Mouse (Mus musculus) limb, embryonic 13.5 days (tissue): Measurements from ENCODE around the gene Bcl2. TPM values are rescaled to one million over a fixed set of nuclear protein-coding genes. Genes with fewer than 3 reads are reported as not detected.
"Not testable (repeated sequence)": the region's sequence is repeated elsewhere in the genome, so short reads cannot be mapped to it uniquely, and the experiment has no call there.

ENCODE experiments used
- ATAC-seq: fragments of 200-750 bp; cut with Nextera tagmentation; 2 replicates; pipeline ENCODE4 v1.8.0; 2017; ENCODE audit warnings: low read depth, moderate number of reproducible peaks, moderate TSS enrichment; ENCODE audit not compliant: low FRiP score
- H3K27ac ChIP-seq: fragments of 300-500 bp; sonication (generic); 2 replicates; pipeline ENCODE4 v1.5.1; 2015; ENCODE audit warnings: inconsistent platforms, mild to moderate bottlenecking, moderate library complexity
- H3K27me3 ChIP-seq: fragments of 300-500 bp; sonication (generic); 2 replicates; pipeline ENCODE4 v1.6.1; 2015; ENCODE audit warnings: mild to moderate bottlenecking, inconsistent platforms
- H3K36me3 ChIP-seq: fragments of 300-500 bp; sonication (generic); 2 replicates; pipeline ENCODE4 v1.6.1; 2015; ENCODE audit warnings: inconsistent platforms, mild to moderate bottlenecking, moderate library complexity
- H3K4me1 ChIP-seq: fragments of 300-500 bp; sonication (generic); 2 replicates; pipeline ENCODE4 v1.6.1; 2015; ENCODE audit warnings: inconsistent platforms
- H3K4me2 ChIP-seq: fragments of 300-500 bp; sonication (generic); replicated peaks from 2 replicates; pipeline ENCODE4 v1.6.1; 2015; ENCODE audit warnings: inconsistent platforms, mild to moderate bottlenecking, moderate library complexity
- H3K4me3 ChIP-seq: fragments of 300-500 bp; sonication (generic); 2 replicates; pipeline ENCODE4 v1.5.1; 2015; ENCODE audit warnings: moderate library complexity, mild to moderate bottlenecking, inconsistent platforms
- H3K9ac ChIP-seq: fragments of 300-500 bp; sonication (generic); 2 replicates; pipeline ENCODE4 v1.6.1; 2015; ENCODE audit warnings: mild to moderate bottlenecking, inconsistent platforms
- H3K9me3 ChIP-seq: fragments of 300-500 bp; sonication (generic); 2 replicates; pipeline ENCODE4 v1.6.1; 2016; ENCODE audit warnings: inconsistent platforms
- WGBS: fragments of 180-500 bp; shearing (Covaris S2); methylation state at CpG from one replicate; pipeline ENCODE4 v1.1.7; 2015; 5-methylcytosine and 5-hydroxymethylcytosine counted together
- polyA plus RNA-seq: library from polyadenylated mRNA; unstranded; fragments of >200 nt; fragmentation: Nextera tagmentation; extraction: Ambion mirVana; gene quantifications from 2 replicates; pipeline ENCODE4 v1.2.1, GENCODE M21; 2015

The Bcl2 gene
- polyA plus RNA-seq, 1 experiment from 2014 or later, result 33.3 TPM

- Histone ChIP-seq H3K9me3 (no peaks in the 10 kb centered on the region), H3K9ac (no peak overlapping the region), H3K4me2 (no peak overlapping the region), H3K36me3 (no peaks in the 10 kb centered on the region), H3K4me1 (peaks cover 71% of the 10 kb centered on the region), H3K4me3 (no peak overlapping the region), H3K27ac (no peak overlapping the region), H3K27me3 (no peaks in the 10 kb centered on the region)
- ATAC-seq, result no peak
- 59% methylated on average over 7 of the region's 7 CpGs for WGBS
Measured at GRCm38 (mm10) chr1:106552856-106553255, 161.2 kb downstream of the Bcl2 start.

- Histone ChIP-seq H3K27me3 (no peaks in the 10 kb centered on the region), H3K9me3 (no peaks in the 10 kb centered on the region), H3K27ac (no peak overlapping the region), H3K4me2 (no peak overlapping the region), H3K9ac (no peak overlapping the region), H3K36me3 (no peaks in the 10 kb centered on the region), H3K4me1 (peaks cover 58% of the 10 kb centered on the region), H3K4me3 (no peak overlapping the region)
- 87% methylated on average over 3 of the region's 3 CpGs for WGBS
- ATAC-seq, result no peak
Measured at GRCm38 (mm10) chr1:106550580-106550979, 163.5 kb downstream of the Bcl2 start.

- WGBS, result 72% methylated on average over 5 of the region's 5 CpGs
- Histone ChIP-seq H3K4me2 (no peak overlapping the region), H3K36me3 (no peaks in the 10 kb centered on the region)
Measured at GRCm38 (mm10) chr1:106549025-106549424, 165.0 kb downstream of the Bcl2 start.

GRCm38 (mm10) chr1:106544817-106545612 lies 169.1 kb downstream of the Bcl2 start:
- Histone ChIP-seq H3K9me3 (no peaks in the 10 kb centered on the region), H3K27me3 (no peaks in the 10 kb centered on the region), H3K27ac (no peak overlapping the region), H3K9ac (no peak overlapping the region), H3K4me3 (no peak overlapping the region), H3K4me1 (peaks cover 28% of the 10 kb centered on the region), H3K4me2 (no peak overlapping the region), H3K36me3 (peaks cover 10% of the 10 kb centered on the region)
- 68% methylated on average over 6 of the region's 6 CpGs for WGBS
- 0 out of 2 replicates have a peak, but pooled peaks have one; percentile 8 for ATAC-seq

More at GRCm38 (mm10) chr1:106549025-106549424, 165.0 kb downstream of the Bcl2 start:
- Histone ChIP-seq H3K27me3 (no peaks in the 10 kb centered on the region), H3K9me3 (no peaks in the 10 kb centered on the region), H3K4me3 (no peak overlapping the region), H3K9ac (no peak overlapping the region), H3K4me1 (peaks cover 51% of the 10 kb centered on the region), H3K27ac (peak overlapping the region; percentile 23; the same call in 1 of the 2 replicates)
- no peak for ATAC-seq

GRCm38 (mm10) chr1:106542731-106543130 lies 171.3 kb downstream of the Bcl2 start:
- H3K4me1 ChIP-seq, result peaks cover 16% of the 10 kb centered on the region; the same call in 1 of the 2 replicates
- no peaks in the 10 kb centered on the region for H3K9me3 ChIP-seq
- H3K27me3 ChIP-seq, result no peaks in the 10 kb centered on the region
- no peak overlapping the region for H3K9ac ChIP-seq
- H3K4me3 ChIP-seq, result no peak overlapping the region
- no peak overlapping the region for H3K4me2 ChIP-seq
- ATAC-seq, result no peak
- WGBS, result 30% methylated on average over 5 of the region's 5 CpGs
- H3K36me3 ChIP-seq, result peaks cover 10% of the 10 kb centered on the region
- H3K27ac ChIP-seq, result no peak overlapping the region

- Histone ChIP-seq H3K9ac (no peak overlapping the region), H3K36me3 (peaks cover 10% of the 10 kb centered on the region), H3K9me3 (no peaks in the 10 kb centered on the region), H3K4me3 (no peak overlapping the region), H3K27ac (0 out of 2 replicates have a peak overlapping the region, but pooled peaks have one; percentile 58), H3K4me1 (peaks cover 16% of the 10 kb centered on the region; the same call in 1 of the 2 replicates), H3K27me3 (no peaks in the 10 kb centered on the region), H3K4me2 (no peak overlapping the region)
- 82% methylated on average over 8 of the region's 8 CpGs for WGBS
- ATAC-seq, result no peak
Measured at GRCm38 (mm10) chr1:106541851-106542250, 172.2 kb downstream of the Bcl2 start.

- H3K4me2 ChIP-seq, result no peak overlapping the region
- H3K27me3 ChIP-seq, result no peaks in the 10 kb centered on the region
- ATAC-seq, result no peak
- no peaks in the 10 kb centered on the region for H3K9me3 ChIP-seq
- WGBS, result 68% methylated on average over 3 of the region's 3 CpGs
- no peak overlapping the region for H3K27ac ChIP-seq
- H3K9ac ChIP-seq, result no peak overlapping the region
- H3K36me3 ChIP-seq, result peaks cover 10% of the 10 kb centered on the region
- H3K4me3 ChIP-seq, result no peak overlapping the region
- H3K4me1 ChIP-seq, result peaks cover 9% of the 10 kb centered on the region; the same call in 1 of the 2 replicates
Measured at GRCm38 (mm10) chr1:106540130-106540529, 173.9 kb downstream of the Bcl2 start.

- WGBS, result 78% methylated on average over 1 of the region's 1 CpGs
- no peak for ATAC-seq
- H3K27ac ChIP-seq, result no peak overlapping the region
- H3K9me3 ChIP-seq, result no peaks in the 10 kb centered on the region
- no peak overlapping the region for H3K9ac ChIP-seq
- no peak overlapping the region for H3K4me2 ChIP-seq
- H3K27me3 ChIP-seq, result no peaks in the 10 kb centered on the region
- peaks cover 10% of the 10 kb centered on the region for H3K36me3 ChIP-seq
- peaks cover 8% of the 10 kb centered on the region; the same call in 1 of the 2 replicates for H3K4me1 ChIP-seq
- no peak overlapping the region for H3K4me3 ChIP-seq
Measured at GRCm38 (mm10) chr1:106539029-106539428, 175.0 kb downstream of the Bcl2 start.

GRCm38 (mm10) chr1:106534835-106535234 lies 179.2 kb downstream of the Bcl2 start:
- ATAC-seq, H3K9me3 ChIP-seq, H3K36me3 ChIP-seq, H3K4me1 ChIP-seq, H3K27ac ChIP-seq, H3K4me2 ChIP-seq, H3K27me3 ChIP-seq, H3K9ac ChIP-seq, H3K4me3 ChIP-seq: not testable (repeated sequence)
- 89% methylated on average over 3 of the region's 3 CpGs for WGBS

GRCm38 (mm10) chr1:106529570-106529969 lies 184.5 kb downstream of the Bcl2 start:
- ATAC-seq, result no peak
- no peaks in the 10 kb centered on the region for H3K9me3 ChIP-seq
- H3K36me3 ChIP-seq, result no peaks in the 10 kb centered on the region
- no peak overlapping the region for H3K4me3 ChIP-seq
- 0 out of 2 replicates have a peak, but pooled peaks cover 5% of the 10 kb centered on the region for H3K4me1 ChIP-seq
- H3K9ac ChIP-seq, result no peak overlapping the region
- no peak overlapping the region for H3K4me2 ChIP-seq
- WGBS, result 86% methylated on average over 9 of the region's 9 CpGs
- H3K27ac ChIP-seq, result no peak overlapping the region
- no peaks in the 10 kb centered on the region for H3K27me3 ChIP-seq

- ATAC-seq, result no peak
- 43% methylated on average over 1 of the region's 1 CpGs for WGBS
- H3K27me3 ChIP-seq, result no peaks in the 10 kb centered on the region
Measured at GRCm38 (mm10) chr1:106527537-106527936, 186.5 kb downstream of the Bcl2 start.

GRCm38 (mm10) chr1:106526751-106527150 lies 187.3 kb downstream of the Bcl2 start:
- no peak overlapping the region for H3K27ac ChIP-seq
- no peaks in the 10 kb centered on the region for H3K27me3 ChIP-seq
- H3K4me2 ChIP-seq, result no peak overlapping the region
- H3K4me1 ChIP-seq, result 0 out of 2 replicates have a peak, but pooled peaks cover 5% of the 10 kb centered on the region
- H3K9me3 ChIP-seq, result no peaks in the 10 kb centered on the region
- no peak overlapping the region for H3K9ac ChIP-seq
- no peak for ATAC-seq
- no peak overlapping the region for H3K4me3 ChIP-seq
- 80% methylated on average over 7 of the region's 7 CpGs for WGBS
- no peaks in the 10 kb centered on the region for H3K36me3 ChIP-seq

More at GRCm38 (mm10) chr1:106527537-106527936, 186.5 kb downstream of the Bcl2 start:
- H3K36me3 ChIP-seq, result no peaks in the 10 kb centered on the region
- no peak overlapping the region for H3K9ac ChIP-seq
- H3K4me1 ChIP-seq, result 0 out of 2 replicates have a peak, but pooled peaks cover 5% of the 10 kb centered on the region
- H3K9me3 ChIP-seq, result no peaks in the 10 kb centered on the region
- no peak overlapping the region for H3K4me2 ChIP-seq
- no peak overlapping the region for H3K27ac ChIP-seq
- H3K4me3 ChIP-seq, result no peak overlapping the region
